Mouse (Mus musculus) mesoderm, embryonic 11.5 days (tissue): ENCODE results near the gene Zfp385a.
A peak's percentile ranks its signal among the peaks of the same experiment; 100 is the strongest.

Source experiments
- DNase-seq: peaks from one replicate; pipeline ENCODE4 v3.0.0-alpha.2; 2012; ENCODE audit warnings: low read depth, low spot score

Gene Zfp385a

DNA sequence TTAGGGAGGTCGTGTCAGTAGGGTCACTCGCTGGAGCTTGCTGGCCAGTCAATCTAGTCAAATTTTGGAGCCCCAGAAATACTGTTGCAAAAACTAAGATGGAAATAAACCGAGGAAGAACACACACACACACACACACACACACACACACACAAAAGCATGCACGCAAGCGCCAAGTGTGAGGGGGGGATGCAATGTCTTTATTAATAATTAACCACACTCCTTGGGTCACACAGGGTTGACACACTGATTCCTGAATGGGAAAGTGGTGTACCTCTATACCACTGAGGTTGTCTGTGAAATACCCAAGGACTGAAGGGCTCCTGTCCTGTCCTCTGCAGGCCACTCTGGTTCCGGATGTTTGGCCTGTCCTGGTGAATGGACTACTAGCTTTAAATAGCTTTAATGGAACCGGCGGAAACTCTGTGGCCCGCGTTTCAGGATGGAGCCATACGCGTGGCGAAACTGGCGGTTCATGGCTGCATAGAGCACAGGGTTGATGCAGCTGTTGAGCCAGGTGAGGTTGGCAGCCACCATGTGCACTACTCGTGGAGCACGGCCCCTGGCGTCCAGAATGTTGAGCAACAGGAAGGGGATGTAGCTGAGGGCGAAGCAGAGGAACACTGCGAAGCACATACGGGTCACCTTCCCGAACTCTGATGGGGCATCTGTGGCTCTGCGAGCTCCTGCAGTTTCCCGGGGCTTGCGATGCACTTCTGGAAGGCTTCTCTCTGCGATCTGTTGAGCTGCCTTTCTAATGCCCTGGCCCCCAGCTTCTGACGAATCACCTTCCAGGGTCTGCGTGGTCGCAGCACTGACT is 31.6 kb downstream of the Zfp385a start:
- no peak for DNase-seq

DNA sequence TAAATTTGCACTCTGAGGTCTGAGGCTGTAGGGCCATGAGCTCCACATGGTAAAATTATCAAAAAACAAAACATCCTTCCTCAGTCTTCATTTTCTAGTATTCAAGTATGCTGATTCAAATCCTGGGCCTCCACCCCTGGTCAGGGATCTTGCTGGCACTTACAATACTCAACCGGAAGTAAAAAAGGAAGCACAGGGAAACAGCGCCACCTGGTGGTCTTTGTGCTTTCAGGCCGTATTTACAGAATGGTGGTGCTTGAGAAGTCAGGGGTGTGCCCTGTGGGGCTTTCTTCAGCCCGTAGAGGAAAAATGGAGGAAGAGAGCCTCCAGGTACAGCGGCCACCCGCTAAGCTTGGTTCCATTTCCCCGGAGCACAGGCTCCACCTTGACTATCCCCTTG is 32.8 kb downstream of the Zfp385a start:
- DNase-seq = peak; percentile 97

DNA sequence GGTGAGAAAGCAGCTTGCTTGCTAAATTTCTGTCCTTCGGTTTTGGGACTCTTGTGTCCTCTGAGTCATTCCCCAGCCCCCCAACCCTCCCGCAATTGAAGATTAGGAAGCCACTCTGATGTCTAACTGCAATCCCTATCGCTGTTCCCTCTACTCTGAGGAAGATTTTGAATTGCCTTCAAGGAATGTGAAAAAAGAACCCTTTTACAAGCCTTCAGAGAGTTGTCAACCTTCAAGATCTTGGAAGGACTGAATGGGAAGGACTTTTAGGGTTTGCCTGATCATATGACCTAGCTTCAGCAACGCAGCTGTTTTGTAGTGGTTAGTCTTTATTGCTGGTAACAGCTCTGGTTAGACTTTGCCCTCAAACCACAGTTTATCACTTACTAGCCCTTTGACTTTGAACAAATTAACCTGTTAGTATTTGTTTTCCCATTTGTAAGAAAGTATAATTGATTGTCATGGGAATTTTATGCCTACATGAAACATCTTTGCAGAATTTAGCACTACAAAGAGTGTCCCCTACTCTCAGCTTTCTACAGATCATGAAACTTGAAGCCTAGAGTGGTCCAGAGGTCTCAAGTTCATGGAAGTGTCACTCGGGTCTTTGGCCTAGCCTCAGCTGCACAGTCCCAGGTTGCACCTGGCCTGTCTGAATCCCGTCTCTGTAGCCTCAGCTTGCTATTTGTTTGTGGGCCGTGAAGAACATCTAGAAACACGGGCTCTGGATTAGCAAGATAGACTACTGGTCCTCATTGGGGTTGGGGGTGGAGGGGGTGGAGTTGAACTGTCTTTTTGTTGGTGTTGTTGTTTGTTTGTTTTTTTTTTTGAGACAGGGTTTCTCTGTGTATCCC is 33.9 kb downstream of the Zfp385a start:
- DNase-seq = peak; percentile 45

DNA sequence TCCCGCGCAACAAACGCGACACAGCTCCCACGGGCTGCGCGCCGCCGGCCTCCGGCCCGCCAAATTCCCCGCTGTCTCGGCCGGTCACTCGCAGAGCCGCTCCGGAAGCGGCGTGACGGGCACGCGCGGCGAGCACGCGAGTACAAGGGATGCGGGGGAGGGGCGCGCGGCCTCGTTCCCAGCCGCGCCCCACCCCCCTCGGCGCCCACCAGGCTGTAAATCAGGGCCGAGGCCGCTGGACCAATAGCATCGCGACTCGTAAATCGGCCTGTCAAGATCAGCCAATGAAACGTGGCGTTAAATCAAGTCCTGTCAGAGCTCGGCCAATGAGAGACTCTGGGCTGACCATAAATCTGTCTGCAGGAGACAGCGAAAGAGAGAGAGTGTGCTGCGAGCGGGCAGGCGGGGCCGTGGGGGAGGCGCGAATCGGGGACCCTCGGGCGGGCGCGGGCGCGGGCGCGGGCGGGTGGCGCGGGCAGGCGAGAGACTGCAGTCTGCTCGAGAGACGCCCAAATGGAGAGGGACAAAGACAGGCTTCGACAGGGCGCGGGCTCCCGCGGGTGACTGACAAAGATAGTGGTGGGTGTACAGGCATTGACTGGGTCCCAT is 34.7 kb downstream of the Zfp385a start:
- DNase-seq = peak; percentile 99

DNA sequence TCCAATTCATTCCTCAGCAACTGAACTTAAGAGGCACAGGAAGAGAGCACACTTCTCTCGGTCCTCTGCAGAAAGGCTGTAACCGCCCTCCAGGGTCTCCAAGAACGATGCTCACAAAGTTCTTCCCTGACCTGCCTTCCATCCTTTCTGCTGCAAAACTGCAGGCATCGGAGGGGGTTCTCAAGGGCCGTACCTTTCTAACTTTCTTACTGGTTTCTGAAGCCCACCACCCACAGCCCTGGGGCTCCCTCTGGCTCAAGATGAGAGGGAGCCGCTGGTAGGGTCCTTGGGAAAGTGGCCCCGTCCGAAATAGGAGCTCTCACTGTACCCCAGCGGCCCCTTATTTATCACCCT is 35.3 kb downstream of the Zfp385a start:
- no peak for DNase-seq

DNA sequence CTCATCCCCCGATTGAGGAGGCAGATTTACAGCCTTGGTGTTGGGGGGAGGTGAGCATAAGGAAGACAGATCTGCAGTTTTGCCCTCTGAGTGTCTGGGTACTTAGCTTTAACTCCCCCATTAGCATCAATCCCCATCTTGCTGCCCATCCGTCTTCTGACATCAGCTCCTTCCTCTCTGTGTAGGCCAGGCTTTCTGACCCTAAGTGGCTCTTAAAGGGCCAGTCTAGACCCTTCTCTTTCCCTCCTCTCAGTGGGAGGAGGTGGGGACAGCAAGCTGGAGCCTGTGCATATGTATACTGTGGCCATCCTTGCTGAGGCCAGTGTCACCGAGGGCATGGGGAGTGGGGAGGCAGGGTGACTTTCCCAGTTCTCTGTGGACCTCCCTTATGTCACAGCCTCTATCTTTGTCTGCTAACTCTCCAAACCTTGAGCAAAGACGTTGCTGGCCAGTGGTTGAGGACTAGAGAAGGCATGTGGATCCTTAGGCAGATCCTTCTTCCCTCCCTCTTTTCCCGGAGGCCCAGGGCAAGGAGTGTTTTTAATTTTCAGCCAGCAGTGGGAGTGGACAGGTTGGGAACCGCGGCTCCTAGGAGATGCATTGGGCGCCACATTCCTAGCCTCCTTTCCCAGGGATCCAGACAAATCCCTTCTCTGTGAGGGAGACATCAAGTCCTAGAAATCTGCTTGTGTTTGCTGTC is 35.8 kb downstream of the Zfp385a start:
- peak; percentile 81 for DNase-seq

DNA sequence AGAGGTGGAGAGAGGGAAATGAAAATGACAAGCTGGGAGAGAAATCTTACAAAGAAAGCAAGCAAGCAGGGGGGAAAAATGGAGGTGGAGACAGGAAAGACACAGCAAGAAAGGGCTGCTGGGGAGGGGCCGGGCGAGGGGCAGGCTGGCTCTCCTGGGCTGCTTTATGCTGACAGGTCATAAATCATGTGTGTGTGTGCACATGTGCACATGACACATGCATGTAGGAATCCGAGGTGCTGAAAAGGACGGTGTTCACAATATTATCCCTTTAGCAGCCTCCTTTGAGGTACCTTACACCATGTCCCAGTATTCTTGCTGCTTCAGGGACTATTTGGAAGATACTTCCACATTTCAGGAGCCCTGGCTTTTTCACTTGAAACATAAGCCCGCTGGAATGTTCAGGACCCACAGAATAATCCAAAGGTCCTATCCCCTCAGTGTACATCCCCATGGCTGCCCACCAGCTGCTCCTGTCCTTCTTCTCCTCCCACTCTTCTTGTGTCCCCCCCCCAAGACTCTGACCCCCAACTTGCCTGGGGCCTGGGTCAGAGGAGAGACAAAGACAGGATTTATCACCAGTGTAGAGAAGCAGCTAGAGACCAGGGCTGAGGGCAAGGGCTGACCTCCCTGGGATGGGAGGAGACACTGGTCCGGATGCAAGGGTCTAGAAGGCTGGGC is 37.4 kb downstream of the Zfp385a start:
- peak; percentile 86 for DNase-seq

DNA sequence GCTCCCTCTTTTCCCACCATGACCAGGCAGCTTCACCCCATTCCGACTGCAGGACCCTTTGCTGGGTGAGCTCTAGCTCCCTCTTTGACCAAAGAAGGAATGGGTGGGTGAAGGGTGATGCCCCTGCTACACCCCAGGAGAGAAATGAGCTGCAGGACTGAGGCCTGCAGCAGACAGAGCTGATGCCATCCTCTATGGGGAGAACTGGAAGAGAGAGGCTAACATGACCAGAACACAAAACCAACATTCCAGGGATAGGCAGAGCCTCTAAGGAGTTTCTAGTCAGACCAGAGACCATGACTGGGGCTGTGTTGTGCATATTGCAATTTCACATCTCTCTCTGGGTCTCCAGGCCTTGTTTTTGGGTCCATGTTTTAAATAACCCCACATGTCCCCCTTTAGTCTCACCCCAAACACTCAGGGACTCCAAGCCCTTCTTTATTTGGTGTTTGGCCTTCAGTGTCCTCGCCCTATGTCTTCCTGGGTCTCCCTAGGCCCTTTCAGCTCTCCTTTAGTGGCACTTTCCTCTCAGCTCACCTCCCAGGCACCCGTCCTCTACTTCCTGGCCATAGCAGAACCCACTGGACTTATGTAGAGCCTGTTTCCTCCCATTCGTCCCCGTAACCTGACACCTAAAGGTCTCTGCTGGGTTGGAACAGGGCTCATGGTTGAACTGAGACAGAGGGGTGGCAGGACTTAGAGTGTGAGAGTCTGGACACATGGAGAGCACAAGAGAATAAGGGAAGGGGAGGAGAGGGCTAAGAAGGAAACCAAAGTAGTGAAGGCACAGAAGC is 38.1 kb downstream of the Zfp385a start:
- no peak for DNase-seq

DNA sequence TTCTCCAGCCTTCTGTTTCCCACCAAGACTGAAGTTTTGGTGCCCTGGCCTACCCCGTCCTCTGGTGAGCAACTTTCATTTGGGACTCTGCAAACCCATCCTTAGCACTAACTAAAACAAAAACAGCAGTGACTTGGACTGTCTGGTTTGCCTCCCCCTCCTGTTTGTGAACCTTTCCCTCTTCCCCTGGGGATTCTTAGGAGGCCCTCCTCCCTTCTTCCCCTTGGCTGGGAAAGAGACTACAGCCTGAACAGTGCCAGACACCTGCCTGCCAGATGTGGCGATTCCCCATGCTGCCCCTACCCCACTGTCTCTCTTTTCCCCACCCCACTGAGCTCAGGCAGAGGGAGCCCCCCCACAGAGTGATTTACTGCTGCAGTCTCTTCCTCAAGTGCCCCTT is 38.8 kb downstream of the Zfp385a start:
- DNase-seq = peak; percentile 91

DNA sequence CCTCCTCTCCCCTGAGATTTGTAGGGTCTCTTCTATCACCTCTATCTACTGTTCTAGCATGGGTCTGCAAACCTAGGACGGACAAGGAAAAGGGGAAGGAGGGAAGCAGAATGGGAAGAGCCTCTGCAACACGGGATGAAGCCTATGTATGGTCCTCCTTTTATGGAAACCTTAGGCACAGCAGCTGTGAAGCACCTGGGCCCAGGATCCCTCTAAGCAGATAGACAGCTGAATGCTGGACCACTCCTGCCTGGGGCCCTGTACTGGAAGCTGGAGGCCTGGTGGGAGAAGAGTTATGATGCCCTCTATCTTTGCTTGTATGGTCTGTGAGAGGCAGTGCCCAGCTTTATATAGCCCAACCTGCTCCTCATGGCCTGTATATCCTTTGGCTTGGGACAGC is 39.3 kb downstream of the Zfp385a start:
- DNase-seq = peak; percentile 70

DNA sequence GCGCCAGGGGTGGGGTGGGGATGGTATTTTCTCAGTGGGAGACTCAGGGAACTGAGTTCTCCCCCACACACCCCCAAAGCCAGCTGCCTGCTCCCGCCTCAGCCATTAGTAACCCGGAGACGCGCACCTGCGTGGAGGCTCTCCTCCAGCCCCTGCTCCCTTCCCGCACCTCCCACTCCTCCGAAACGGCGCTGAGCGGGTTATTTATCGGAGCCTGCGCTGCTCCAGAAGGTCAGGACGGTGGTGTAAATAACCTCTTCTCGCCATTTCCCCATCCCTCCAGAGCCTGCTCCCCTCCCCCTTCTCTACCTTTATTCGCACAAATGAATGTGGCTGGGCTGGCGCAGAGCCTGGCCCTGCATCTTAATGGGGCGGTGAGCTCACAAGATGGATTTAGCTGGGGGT is 39.8 kb downstream of the Zfp385a start:
- DNase-seq = peak; percentile 89

DNA sequence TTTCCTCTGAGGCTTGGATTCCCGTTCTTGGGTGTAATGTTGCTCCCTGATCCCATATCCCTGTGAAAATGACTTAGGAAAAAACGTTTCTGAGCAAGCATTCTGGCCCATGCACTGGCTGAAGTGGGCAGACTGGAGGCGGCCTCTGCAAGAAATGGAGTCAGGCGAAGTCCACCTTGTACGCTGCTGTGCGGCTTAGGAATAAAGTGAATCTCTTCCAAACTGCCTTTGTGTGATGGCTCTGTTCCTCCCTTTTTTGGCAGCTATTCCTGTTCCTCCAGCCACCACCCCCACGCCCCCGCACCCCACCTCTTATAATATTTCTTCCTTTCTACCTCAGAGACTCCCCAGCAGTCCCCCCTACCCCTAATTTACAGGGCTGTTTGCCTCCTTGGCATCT is 40.2 kb downstream of the Zfp385a start:
- DNase-seq = no peak

DNA sequence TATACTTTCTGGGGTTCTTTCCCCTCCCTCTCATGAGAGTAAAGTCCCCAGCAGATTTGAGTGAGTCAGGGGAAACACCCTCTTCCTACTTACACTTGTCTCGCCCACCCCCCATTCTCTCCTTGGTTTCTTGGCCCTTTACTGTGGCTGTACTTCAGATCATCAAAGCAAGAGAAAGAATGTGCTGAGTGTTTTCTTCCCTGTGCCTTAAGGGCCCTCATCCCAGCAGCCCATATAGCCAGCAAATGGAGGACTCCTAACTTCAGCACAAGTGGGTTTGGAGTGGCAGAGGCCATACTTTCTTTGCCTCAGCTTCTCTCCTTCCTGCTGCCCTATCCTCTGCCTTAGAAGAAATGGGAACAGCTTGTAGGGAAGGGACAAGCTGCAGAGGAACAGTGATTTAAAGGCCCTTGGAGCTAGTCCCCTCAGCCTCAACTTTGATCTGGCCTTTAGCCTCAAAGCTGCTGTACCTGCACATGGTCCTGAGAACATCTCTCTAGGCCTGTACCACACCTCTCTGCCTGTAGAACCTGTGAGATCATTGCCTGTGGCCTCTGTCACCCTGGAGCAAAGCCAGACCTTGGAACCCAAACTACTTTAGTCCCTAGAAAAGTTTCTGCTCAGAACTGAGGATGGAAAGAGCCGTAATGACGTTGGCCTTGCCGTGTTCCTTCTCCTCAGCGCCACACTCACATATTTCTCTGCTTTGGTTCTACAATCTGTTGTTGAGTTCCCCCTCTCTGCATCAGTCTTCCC is 40.9 kb downstream of the Zfp385a start:
- no peak for DNase-seq

DNA sequence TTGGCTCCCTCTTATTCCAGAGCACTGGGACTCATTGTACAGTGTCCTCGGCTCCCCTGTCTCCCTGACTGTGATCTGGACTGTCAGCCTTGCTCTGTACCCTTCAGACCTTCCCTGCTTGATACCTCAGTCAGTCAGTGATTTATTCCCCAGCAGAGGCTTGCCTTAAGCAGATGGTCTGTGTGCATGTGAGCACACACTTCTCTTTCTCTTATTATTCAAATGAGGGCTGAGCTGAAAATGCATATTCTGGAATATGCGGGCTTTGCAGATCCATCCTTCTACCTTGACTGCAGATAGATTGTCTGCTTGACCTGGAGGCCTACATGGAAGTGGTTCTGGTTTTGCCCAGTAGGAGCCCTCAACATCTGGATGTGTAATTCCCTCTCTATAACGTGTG is 41.9 kb downstream of the Zfp385a start:
- no peak for DNase-seq

DNA sequence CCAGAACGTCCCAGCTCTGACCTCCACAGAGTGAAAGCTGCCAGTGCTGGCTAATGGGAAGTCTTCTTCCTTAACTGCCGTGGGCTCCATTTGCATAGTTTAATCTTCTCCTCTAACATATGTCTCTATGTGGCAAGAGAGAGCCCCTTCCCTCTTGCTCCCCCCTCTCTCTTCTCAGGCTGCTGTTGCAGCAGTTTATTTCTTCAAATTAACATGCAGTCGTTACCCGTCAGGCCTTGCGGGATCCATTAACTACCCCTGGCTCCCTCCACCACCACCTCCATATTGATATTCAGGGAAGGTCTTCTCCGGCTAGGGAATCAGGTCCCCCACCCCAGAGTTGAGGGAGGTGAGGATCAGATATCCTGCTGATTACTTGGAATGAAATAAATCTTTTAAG is 42.6 kb downstream of the Zfp385a start:
- DNase-seq = no peak

DNA sequence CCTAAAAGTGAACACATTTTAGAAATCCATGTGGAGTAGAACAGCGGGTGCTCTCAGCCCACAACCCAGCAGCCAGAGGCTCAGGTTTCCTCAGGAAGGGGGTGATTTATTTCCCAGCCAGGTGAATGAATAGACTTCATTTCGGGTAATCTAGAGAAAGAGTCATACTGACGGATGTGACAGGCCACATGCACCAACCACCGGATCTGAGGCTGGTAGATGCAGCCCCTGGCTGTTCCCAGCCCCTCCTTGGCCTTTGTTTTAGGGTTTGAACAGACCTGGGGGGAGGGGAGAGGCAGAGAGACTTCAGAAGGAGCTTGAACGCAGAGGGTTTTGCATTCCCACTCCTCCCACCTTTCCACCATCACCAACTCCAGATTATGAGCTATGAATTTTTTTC is 44.0 kb downstream of the Zfp385a start:
- DNase-seq = peak; percentile 75

DNA sequence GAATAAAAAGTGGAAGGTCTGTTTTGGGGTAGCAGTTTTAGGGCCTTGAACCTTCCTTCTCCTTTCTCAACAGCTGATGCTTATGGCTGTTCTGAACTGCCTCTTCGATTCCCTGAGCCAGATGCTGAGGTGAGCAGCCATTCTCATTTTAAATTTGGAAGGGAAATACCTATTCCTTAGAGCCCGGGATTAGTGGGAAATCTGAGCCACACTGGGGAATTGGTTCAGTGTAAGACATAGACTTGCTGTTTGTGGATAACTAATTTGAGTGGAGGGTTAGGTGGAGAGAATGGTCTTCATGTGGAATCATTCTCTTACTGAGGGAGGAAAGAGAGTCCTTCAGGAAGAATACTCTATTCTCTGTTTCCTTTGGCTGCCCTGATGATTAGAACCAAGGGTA is 45.2 kb downstream of the Zfp385a start:
- no peak for DNase-seq

DNA sequence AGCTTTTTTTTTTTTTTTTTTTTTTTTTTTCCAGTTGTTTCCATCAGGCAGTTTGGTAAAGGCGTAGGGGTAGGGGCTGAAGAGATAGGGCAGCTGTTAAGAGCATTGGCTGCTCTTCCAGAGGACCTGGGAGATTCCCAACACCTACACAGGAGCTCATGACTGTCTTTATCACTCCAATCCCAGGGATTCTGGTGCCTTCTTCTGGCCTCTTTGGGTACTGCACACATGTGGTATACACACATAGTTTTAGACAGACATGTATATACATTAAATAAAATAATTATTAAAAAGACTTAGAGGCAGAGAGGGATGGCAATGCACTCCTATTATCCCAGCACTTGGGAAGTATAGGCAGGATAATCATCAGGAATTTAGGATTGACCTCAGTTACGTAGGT is 46.5 kb downstream of the Zfp385a start:
- DNase-seq = no peak

DNA sequence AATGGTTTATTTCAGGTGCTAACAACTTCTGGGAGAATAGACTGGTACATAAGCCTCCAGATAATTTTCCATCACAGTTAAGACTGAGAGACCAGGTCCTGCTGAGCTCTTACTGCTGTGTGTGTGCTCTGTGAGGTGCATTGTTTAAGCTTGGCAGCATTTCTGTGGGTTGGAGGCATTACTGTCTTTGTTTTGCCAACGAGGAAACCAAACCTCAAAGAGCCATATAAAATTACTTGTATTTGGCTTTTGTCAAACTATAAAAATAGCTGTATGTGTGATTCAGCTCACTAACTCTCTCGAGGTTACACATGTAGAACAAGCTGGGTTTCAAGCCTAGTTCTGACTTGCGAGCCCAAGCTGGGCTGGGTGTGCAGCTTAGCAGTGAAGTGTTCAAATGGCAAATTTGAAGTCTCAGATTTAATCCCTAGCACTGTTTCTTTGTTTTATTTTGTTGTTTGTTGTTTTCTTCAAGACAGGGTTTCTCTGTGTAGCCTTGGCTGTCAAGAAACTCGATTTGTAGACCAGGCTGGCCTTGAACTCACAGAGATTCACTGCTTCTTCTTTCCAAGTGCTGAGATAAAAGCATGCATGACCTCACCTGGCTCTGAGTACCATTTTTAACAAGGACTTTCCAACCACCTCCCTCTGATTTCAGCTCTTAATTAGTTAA is 47.1 kb downstream of the Zfp385a start:
- DNase-seq = no peak
